Mouse (Mus musculus) T-helper 17 cell (primary cell): ENCODE measurements around the gene Tyrobp.

Experiments used
- in situ Hi-C, 2 experiments: fragments of 300-600 bp; cut with MboI, MseI; formaldehyde crosslinking; loops; 1 replicate in 1 of 2; 2 replicates in 1 of 2; pipeline ENCODE4 v1.15.1; 2025; ENCODE audit warnings: high pct_unique_total_duplicates in 2 of 2

Gene Tyrobp

DNA sequence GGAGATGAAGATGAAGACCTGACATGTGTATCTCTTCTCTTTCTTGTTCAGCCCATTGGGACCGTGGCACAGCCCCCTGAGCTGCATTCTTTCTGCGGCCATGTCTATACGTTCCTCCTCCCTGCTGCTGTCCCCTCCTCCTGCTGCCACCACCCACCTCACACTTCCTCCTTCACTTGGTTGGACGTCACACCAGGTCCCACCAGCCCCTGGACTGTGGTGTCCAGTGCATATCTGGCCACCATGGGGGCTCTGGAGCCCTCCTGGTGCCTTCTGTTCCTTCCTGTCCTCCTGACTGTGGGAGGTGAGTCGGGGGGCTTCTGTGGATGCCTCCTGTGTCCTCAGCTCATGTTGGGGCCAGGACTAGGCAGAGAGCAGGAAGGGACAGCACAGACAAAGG is at the start of gene Tyrobp:
Gene Tyrobp (plus strand): TSS at position 165 of the 400 bp plus-strand sequence.
- in situ Hi-C loops = loop anchor here in 1 of 2 experiments (25.0 kb wide), 1 partner anchor 1601 kb away; the partner anchor contains the start of gene Hnrnpl

- in situ Hi-C loops = no loop called here
Observed at GRCm38 (mm10) chr7:30367466-30367865, 46.1 kb upstream of the Tyrobp start.

GRCm38 (mm10) chr7:30373501-30373962 is 40.0 kb upstream of the Tyrobp start:
- in situ Hi-C loops = loop anchor here (5.0 kb wide), 2 partner anchors 54 to 64 kb away; no protein-coding TSS in a partner anchor

DNA sequence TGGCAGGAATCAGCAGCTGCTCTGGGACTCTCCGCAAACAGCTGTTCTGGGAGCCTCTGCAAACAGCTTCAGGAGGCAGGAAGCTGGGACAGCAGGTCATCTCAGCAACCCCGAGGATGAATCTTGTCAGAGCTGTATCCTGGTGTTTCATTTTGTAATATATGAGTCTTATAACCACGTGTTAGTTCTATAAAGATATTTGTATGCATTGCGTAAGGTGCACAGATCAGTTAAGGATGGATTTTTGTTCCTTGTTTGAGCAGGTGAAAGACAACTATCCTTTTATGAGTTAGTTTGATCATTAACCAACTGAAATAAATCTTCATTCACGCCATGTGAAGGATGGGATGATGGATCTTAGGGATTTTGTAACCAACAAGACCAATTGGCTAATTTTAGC is 33.5 kb upstream of the Tyrobp start:
- in situ Hi-C loops = no loop called here

- in situ Hi-C loops = no loop called here
Observed at GRCm38 (mm10) chr7:30384106-30384505, 29.5 kb upstream of the Tyrobp start.

GRCm38 (mm10) chr7:30392746-30393520 is 20.6 kb upstream of the Tyrobp start:
- in situ Hi-C loops = no loop called here

DNA sequence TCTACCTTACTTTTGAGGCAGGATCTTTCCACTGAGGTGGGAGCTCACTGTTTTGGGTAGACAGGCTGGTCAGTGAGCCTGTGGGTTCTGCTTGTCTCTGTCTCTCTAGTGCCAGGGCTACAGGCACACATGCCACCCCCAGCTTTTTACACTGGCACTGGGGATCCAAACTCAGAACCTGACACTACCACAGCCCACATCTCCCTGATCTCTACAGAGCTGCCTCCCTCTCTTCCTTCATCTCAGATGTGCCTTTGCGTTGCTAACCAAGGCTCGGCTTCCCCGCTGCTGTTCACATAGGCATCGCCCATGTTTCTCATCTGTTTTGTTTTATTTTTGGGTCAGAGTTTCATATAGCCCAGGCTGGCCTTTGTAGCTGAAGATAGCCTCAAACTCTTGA is 19.9 kb upstream of the Tyrobp start:
- in situ Hi-C loops = no loop called here

GRCm38 (mm10) chr7:30394379-30394778 is 19.2 kb upstream of the Tyrobp start:
- in situ Hi-C loops = no loop called here

DNA sequence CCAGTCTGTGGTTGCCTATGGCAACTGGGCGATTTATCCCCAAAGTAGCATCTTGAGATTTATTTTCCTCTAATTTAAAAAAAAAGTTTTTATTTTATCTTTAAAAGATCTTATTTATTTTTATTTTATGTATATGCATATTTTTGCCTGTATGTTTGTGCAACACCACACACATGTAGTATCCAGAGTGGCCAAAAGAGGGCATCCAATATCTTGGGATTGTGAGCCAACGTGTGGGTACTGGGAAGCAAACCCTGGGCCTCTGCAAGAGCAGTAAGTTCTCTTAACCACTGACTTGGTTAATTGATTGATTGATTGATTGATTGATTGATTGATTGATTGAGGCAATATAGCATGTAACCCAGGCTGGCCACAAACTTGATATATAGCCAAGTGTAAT is 18.7 kb upstream of the Tyrobp start:
- in situ Hi-C loops = no loop called here

DNA sequence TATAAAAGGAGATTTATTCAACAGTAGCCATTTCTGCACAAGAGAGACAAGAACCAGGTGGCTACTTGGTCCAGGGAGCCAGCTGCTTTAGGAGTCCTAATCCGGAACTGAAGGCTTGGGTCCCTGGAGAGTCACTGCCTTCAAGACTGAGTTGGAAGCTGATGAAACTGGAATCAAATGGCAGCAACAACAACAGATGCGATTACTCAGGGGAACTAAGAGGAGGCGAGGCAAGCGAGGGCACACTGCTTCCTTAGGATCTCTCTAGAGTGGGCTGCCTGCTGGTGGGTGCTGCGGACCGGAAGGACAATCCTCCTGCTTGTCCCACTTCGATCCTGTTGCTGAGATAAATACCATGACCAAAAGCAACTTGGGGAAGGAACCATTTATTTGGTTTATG is 13.9 kb upstream of the Tyrobp start:
- in situ Hi-C loops = loop anchor here in 1 of 2 experiments (25.0 kb wide), 1 partner anchor 1587 kb away; the partner anchor contains the start of gene Hnrnpl

DNA sequence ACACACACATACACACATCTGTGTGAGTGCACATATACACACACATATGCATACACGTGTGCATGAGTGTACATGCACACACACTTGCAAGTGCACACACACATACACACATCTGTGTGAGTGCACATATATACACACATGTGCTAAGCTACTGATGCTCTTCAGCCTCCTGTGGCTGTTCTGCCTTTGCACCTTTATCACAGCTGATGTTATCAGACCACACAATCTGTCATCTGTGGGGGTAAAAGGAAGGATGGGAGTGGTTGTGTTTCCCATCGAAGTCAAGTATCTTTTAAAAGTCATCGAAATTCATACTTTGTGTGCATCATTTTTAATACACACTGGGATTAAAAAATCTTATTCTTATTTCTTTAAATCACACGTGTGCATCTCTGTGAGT is 11.2 kb upstream of the Tyrobp start:
- in situ Hi-C loops = loop anchor here in 1 of 2 experiments (25.0 kb wide), 1 partner anchor 1590 kb away; the partner anchor contains the start of gene Hnrnpl

DNA sequence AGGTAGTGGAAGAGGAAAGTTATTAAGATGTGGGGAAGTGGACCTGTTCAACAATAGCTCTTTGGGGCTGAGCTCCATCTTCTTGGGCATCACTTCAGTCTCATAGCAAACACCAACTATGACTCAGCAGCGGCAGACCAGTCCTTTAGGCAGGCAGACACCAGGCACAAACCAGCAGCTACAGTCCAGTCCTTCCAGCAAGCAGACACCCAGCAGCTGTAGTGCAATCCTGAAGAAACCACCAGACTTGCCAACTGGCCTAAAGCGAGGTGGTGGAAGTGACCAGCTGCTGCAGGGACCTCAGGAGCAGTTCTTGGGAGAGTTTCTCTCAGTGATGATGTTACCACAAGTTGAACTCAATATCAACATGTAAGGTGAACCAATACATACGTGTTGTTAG is 4.9 kb upstream of the Tyrobp start:
- in situ Hi-C loops = loop anchor here in 1 of 2 experiments (25.0 kb wide), 1 partner anchor 1596 kb away; the partner anchor contains the start of gene Hnrnpl

GRCm38 (mm10) chr7:30409789-30410188 is 3.8 kb upstream of the Tyrobp start:
- in situ Hi-C loops = loop anchor here in 1 of 2 experiments (25.0 kb wide), 1 partner anchor 1597 kb away; the partner anchor contains the start of gene Hnrnpl

DNA sequence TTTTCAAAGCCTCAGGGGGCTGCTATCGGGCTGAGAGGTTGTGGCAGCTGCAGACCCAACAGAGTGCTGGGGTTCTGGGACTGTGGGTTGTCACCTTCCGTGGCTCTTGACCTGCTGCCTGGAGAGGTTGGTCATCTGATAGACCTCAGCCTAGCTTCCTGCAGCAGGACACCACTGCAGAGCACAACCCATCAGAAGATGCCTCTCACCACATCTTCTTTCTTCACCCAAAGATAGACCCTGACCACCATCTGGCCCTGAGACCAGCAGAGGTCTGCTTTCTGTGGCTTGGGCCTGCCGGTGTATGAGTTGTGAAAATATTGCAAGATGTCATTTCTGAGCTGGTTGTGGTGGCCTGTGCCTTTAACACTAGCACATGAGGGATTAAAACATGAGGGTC is 2.5 kb upstream of the Tyrobp start:
- in situ Hi-C loops = loop anchor here in 1 of 2 experiments (25.0 kb wide), 1 partner anchor 1599 kb away; the partner anchor contains the start of gene Hnrnpl

DNA sequence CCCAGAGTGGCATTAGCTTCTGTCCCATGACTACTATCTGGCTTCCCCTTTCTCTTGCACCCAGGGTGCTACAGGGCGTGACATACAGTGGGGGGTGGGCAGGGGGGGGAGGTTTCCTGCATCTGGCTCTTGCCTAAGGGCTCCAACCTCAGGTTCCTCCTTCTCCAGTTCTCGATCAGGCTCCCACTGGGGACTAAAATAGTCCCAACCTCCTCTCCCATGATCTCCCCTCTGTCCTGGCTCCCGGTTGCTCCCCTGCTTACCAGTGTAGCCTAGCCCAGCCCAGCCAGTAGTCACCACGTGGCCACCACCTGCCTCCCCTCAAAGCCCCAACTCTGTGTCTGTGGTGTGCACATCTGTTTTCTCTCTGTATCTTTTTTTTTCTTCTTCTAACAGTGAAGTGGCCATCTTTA is 819 bp upstream of the Tyrobp start:
- in situ Hi-C loops = loop anchor here in 1 of 2 experiments (25.0 kb wide), 1 partner anchor 1600 kb away; the partner anchor contains the start of gene Hnrnpl

DNA sequence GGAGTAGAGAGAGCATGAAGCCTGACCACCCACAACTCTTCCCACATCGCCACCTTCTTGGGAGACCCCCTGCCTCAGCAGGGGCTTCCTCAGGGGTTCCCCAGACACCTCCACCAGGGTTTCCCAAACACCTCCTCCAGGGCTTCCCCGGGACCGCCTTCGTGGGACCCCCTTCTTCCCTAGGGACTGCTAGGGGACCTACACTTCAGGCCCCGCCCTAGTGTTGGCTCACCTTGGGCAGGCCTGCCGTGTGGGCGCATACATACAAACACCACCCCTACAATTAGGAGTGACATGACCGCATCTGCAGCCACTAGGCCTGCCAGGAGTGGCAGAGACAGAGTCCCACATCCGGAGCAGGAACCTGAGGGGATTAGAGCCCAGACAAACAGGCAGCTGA is 4.3 kb downstream of the Tyrobp start:
- in situ Hi-C loops = loop anchor here in 1 of 2 experiments (25.0 kb wide), 1 partner anchor 1606 kb away; the partner anchor contains the start of gene Hnrnpl

DNA sequence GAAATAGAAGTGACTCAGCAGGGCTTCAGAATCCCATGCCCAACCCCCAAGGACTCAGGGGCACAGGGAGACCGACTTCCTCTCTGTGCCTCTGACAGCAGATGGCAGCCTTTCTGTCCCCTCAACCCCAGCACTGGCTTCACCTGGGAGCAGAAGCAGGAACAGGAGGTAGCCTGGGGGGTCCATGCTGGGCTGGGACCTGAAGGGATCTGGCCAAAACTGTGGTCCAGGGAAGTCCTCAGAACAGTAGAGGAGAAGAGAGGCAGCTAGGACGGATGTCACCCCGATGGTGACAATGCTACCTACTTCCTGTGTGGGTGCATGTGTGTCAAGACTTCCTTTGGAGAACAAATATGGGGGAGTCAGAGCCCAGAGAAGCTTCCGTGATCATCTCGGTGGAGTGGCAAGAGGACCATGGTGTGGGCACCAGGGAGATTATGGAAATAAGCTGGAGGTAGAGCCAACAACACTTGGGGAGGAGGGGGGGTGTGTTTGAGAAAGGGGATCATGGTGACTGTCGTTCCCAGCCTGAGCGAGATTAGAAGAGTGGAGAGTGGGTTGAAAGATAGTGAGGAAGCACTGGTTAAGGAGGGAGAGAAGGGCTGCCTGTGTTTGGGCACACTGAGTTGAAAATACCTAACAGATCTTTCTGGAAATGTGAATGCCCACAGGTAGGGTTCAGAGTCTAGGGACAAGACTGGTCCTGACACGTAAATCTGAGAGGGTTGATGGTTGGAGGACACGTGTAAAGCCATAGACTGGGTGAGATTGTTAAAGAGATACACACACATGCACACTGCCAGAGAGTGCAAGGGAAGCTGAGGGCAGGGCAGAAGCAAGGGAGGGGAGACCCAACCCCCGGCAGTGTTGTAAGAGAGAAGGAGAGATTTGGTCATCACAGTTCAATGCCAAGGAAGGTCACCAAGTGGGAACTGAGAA is 6.3 kb downstream of the Tyrobp start, which contains the start of gene Hcst:
Gene Hcst (minus strand): TSS at position 294 of the 939 bp plus-strand sequence.
- in situ Hi-C loops = loop anchor here in 1 of 2 experiments (25.0 kb wide), 1 partner anchor 1608 kb away; the partner anchor contains the start of gene Hnrnpl

GRCm38 (mm10) chr7:30420673-30421072 is 7.1 kb downstream of the Tyrobp start:
- in situ Hi-C loops = loop anchor here in 1 of 2 experiments (25.0 kb wide), 1 partner anchor 1608 kb away; the partner anchor contains the start of gene Hnrnpl

GRCm38 (mm10) chr7:30421175-30421889 is 7.8 kb downstream of the Tyrobp start, which contains the start of gene Nfkbid:
Gene Nfkbid (plus strand): TSS chr7:30421732.
- in situ Hi-C loops = loop anchor here in 1 of 2 experiments (25.0 kb wide), 1 partner anchor 1609 kb away; the partner anchor contains the start of gene Hnrnpl

- in situ Hi-C loops = loop anchor here in 1 of 2 experiments (25.0 kb wide), 1 partner anchor 1610 kb away; the partner anchor contains the start of gene Hnrnpl
Observed at GRCm38 (mm10) chr7:30421890-30422435, 8.4 kb downstream of the Tyrobp start.
